Mouse (Mus musculus) hindbrain, embryonic 10.5 days (tissue): ENCODE measurements around the gene Olfr125. TPM values are rescaled to one million over a fixed set of nuclear protein-coding genes. Genes with fewer than 3 reads are reported as not detected.

Experiments used
- DNase-seq: peaks from one replicate; pipeline ENCODE4 v3.0.0-alpha.2; 2017; ENCODE audit warnings: low spot score
- H3K27ac ChIP-seq: fragments of 300-500 bp; sonication (generic); 2 replicates; pipeline ENCODE4 v1.5.1; 2016; ENCODE audit warnings: mild to moderate bottlenecking, moderate library complexity
- H3K27me3 ChIP-seq: fragments of 300-500 bp; sonication (generic); 2 replicates; pipeline ENCODE4 v1.6.1; 2016; ENCODE audit warnings: mild to moderate bottlenecking; ENCODE audit not compliant: poor library complexity, insufficient read depth, severe bottlenecking
- H3K36me3 ChIP-seq: fragments of 300-500 bp; sonication (generic); 2 replicates; pipeline ENCODE4 v1.6.1; 2016; ENCODE audit warnings: mild to moderate bottlenecking, moderate library complexity
- H3K4me1 ChIP-seq: fragments of 300-500 bp; sonication (generic); replicated peaks from 2 replicates; pipeline ENCODE4 v1.6.1; 2016; ENCODE audit warnings: mild to moderate bottlenecking
- H3K4me3 ChIP-seq: fragments of 300-500 bp; sonication (generic); 2 replicates; pipeline ENCODE4 v1.5.1; 2016; ENCODE audit warnings: mild to moderate bottlenecking, moderate library complexity
- H3K9me3 ChIP-seq: fragments of 300-500 bp; sonication (generic); 2 replicates; pipeline ENCODE4 v1.6.1; 2016; ENCODE audit warnings: mild to moderate bottlenecking, moderate library complexity
- WGBS: fragments of 180-500 bp; shearing (Covaris S2); methylation state at CpG from one replicate; pipeline ENCODE4 v1.1.7; 2016; 5-methylcytosine and 5-hydroxymethylcytosine counted together
- polyA plus RNA-seq: library from polyadenylated mRNA; unstranded; fragments of >200 nt; fragmentation: Nextera tagmentation; extraction: Ambion mirVana; gene quantifications from 2 replicates; pipeline ENCODE4 v1.2.1, GENCODE M21; 2016

Gene Olfr125
- not detected in 2 replicates for polyA plus RNA-seq

GRCm38 (mm10) chr17:37832649-37833048 lies at the start of gene Olfr125:
Gene Olfr125 (plus strand): TSS chr17:37832949.
- Histone ChIP-seq H3K9me3 (no peaks in the 10 kb centered on the region), H3K27me3 (no peaks in the 10 kb centered on the region), H3K4me1 (no peaks in the 10 kb centered on the region), H3K27ac (no peak within 1 kb of the TSS), H3K36me3 (no peaks in the 10 kb centered on the region), H3K4me3 (no peak within 1 kb of the TSS)
- no peak for DNase-seq

GRCm38 (mm10) chr17:37793229-37793628 lies 39.5 kb upstream of the Olfr125 start, which contains the start of gene Olfr123:
Gene Olfr123 (plus strand): TSS chr17:37793529.
- no peaks in the 10 kb centered on the region for H3K27me3 ChIP-seq
- no peak within 1 kb of the TSS for H3K27ac ChIP-seq
- DNase-seq: no peak
- no peaks in the 10 kb centered on the region for H3K36me3 ChIP-seq
- H3K9me3 ChIP-seq: no peaks in the 10 kb centered on the region
- no peak within 1 kb of the TSS for H3K4me3 ChIP-seq
- no peaks in the 10 kb centered on the region for H3K4me1 ChIP-seq
- WGBS: 92% methylated on average over 2 of the region's 2 CpGs

GRCm38 (mm10) chr17:37799588-37799987 lies 33.2 kb upstream of the Olfr125 start, which contains the start of gene Olfr124:
Gene Olfr124 (plus strand): TSS chr17:37799888.
- WGBS: 88% methylated on average over 3 of the region's 3 CpGs
- no peak within 1 kb of the TSS for H3K27ac ChIP-seq
- no peaks in the 10 kb centered on the region for H3K4me1 ChIP-seq
- no peaks in the 10 kb centered on the region for H3K27me3 ChIP-seq
- DNase-seq: no peak
- H3K36me3 ChIP-seq: no peaks in the 10 kb centered on the region
- no peak within 1 kb of the TSS for H3K4me3 ChIP-seq
- no peaks in the 10 kb centered on the region for H3K9me3 ChIP-seq

GRCm38 (mm10) chr17:37847183-37847582 lies 14.4 kb downstream of the Olfr125 start, which contains the start of gene Olfr126:
Gene Olfr126 (plus strand): TSS chr17:37847483.
- H3K27me3 ChIP-seq: no peaks in the 10 kb centered on the region
- H3K36me3 ChIP-seq: no peaks in the 10 kb centered on the region
- no peaks in the 10 kb centered on the region for H3K9me3 ChIP-seq
- no peaks in the 10 kb centered on the region for H3K4me1 ChIP-seq
- DNase-seq: no peak
- H3K4me3 ChIP-seq: no peak within 1 kb of the TSS
- no peak within 1 kb of the TSS for H3K27ac ChIP-seq

DNA sequence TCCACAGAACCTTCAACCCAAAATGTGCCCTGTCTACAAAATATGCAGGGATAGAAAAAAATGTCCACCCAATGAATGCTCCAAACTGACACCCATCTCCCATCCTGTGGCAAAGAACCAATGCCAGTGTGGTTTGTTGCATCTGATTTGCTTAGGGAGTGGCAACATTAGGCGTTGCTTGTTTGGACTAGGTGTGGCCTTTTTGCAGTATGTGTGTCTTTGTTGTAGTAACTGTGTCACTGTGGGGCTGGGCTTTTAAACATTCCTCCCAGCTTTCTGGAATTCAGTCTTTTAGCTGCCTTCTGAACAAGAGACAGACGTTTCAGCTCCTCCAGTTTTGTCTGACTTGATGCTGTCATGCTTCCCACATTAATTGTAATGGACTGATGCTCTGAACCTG lies 31.2 kb downstream of the Olfr125 start:
- no peak overlapping the region for H3K4me3 ChIP-seq
- 83% methylated on average over 2 of the region's 2 CpGs for WGBS
- no peak for DNase-seq

DNA sequence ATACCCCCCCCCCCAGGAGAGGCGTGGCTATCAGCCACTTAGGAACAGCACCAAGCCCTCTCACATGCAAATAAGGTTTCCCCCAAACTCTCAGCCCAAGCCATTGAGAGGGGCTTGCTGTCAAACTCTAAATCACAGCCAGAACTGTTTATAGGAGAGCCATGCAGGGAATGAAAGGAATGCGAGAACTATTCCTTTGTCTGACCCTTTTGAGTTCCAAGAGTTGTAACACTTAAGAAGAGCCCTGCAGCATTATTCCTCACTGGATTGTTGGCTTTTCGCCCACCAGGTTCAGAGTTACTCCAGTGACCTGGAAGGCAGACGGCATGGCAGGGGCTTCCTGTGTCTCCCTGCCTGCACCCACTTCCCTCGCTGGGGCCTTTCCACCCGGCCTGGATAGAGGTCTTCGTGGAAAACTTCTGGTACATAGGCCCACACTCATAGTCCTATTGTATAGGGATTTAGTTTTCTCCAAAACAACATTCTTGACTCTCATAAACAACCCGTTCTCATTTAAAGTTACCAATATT lies 37.0 kb downstream of the Olfr125 start:
- Histone ChIP-seq H3K36me3 (no peaks in the 10 kb centered on the region), H3K4me1 (peaks cover 4% of the 10 kb centered on the region; the same call in 1 of the 2 replicates), H3K4me3 (no peak overlapping the region), H3K9me3 (no peaks in the 10 kb centered on the region), H3K27ac (no peak overlapping the region), H3K27me3 (no peaks in the 10 kb centered on the region)
- DNase-seq: peak; percentile 4
- 22% methylated on average over 8 of the region's 8 CpGs for WGBS

More for the DNA sequence above, 31.2 kb downstream of the Olfr125 start:
- H3K27ac ChIP-seq: no peak overlapping the region
- H3K9me3 ChIP-seq: no peaks in the 10 kb centered on the region
- no peaks in the 10 kb centered on the region for H3K27me3 ChIP-seq
- H3K4me1 ChIP-seq: no peaks in the 10 kb centered on the region
- no peaks in the 10 kb centered on the region for H3K36me3 ChIP-seq

- Histone ChIP-seq H3K9me3 (no peaks in the 10 kb centered on the region), H3K27ac (no peak overlapping the region), H3K4me1 (peaks cover 4% of the 10 kb centered on the region; the same call in 1 of the 2 replicates), H3K4me3 (no peak overlapping the region), H3K27me3 (no peaks in the 10 kb centered on the region), H3K36me3 (no peaks in the 10 kb centered on the region)
- DNase-seq: no peak
- 82% methylated on average over 3 of the region's 3 CpGs for WGBS
These were observed 41.1 kb downstream of the Olfr125 start for GRCm38 (mm10) chr17:37873830-37874229.

Other genes with a start within 250 kb of the Olfr125 start
- not detected in 2 replicates for gene Olfr114, start 240.2 kb upstream of the Olfr125 start, polyA plus RNA-seq
- not detected in 2 replicates for gene Olfr115, start 205.8 kb upstream of the Olfr125 start, polyA plus RNA-seq
- gene Olfr116, start 205.8 kb upstream of the Olfr125 start, polyA plus RNA-seq: not detected in 2 replicates
- not detected in 2 replicates for gene Olfr117, start 169.2 kb upstream of the Olfr125 start, polyA plus RNA-seq
- not detected in 2 replicates for gene Olfr118, start 166.0 kb upstream of the Olfr125 start, polyA plus RNA-seq
- not detected in 2 replicates for gene Olfr119, start 136.4 kb upstream of the Olfr125 start, polyA plus RNA-seq
- not detected in 2 replicates for gene Olfr120, start 111.1 kb upstream of the Olfr125 start, polyA plus RNA-seq
- not detected in 2 replicates for gene Olfr121, start 84.1 kb upstream of the Olfr125 start, polyA plus RNA-seq
- gene Olfr122, start 64.3 kb upstream of the Olfr125 start, polyA plus RNA-seq: not detected in 2 replicates
- not detected in 2 replicates for gene Olfr123, start 39.4 kb upstream of the Olfr125 start, polyA plus RNA-seq
- not detected in 2 replicates for gene Olfr124, start 33.1 kb upstream of the Olfr125 start, polyA plus RNA-seq
- not detected in 2 replicates for gene Olfr126, start 14.5 kb downstream of the Olfr125 start, polyA plus RNA-seq
- not detected in 2 replicates for gene Olfr127, start 67.5 kb downstream of the Olfr125 start, polyA plus RNA-seq
- not detected in 2 replicates for gene Olfr128, start 87.6 kb downstream of the Olfr125 start, polyA plus RNA-seq
- gene Olfr761, start 120.1 kb downstream of the Olfr125 start, polyA plus RNA-seq: not detected in 2 replicates
- not detected in 2 replicates for gene Olfr129, start 227.1 kb downstream of the Olfr125 start, polyA plus RNA-seq
- not detected in 2 replicates for gene Olfr130, start 231.0 kb downstream of the Olfr125 start, polyA plus RNA-seq